Comparison of ENCODE assay signal across 9 mouse cellular contexts in the genomic region with DNA sequence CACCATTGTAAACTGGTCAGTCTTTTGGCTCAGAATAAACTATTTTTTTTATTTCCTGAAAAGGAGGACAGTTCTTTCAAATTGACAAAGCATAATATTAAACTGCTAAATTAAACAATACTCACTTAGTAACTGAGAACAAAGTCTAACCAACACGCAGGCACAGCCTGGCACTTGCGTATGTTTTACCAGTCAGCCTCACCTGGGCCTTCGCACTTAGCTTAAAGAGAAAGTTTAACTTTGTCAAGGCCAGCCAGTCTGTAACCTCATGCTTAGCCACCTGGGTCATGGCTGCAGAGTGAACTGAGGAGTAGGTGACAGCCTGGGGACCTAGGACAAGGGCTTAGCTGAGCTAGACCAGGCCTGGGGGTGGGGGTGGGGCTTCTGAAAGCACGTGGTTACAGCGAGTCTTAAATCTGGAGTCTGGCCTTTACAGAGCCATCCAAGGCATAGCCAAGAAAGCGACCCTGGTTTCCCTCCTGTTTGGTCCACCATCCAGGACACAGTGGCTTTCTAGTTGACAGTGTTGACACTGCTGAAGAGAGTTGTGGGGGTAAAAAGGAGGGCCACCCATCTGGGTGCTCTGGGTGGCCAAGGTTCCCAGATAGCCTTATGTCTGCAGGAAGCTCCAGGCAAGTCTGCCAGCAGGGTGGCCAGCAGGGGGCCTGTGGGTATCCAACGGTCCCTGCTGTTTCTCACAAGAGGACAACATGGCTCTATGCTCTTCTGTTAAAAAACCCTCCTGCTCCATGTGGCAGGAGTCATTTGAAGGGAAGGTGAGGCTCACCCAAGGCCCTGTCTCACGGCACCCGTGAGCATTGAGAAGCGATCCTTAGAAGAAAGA. TPM values are rescaled to one million over a fixed set of nuclear protein-coding genes. Genes with fewer than 3 reads are reported as not detected.
DNase-seq lines count a peak whose midpoint lies in the region; ATAC-seq lines count a peak whose summit lies in the region.
"Had no signal": no experiment of that assay in that cellular context is flagged by ENCODE, and none has a peak within 500 bp of the region (broad histone marks: within the 10 kb centered on the region; RNA-seq: fewer than 3 reads in every experiment).

No protein-coding gene starts in this region.

- no peaks in the 10 kb centered on the region for H3K9me3 ChIP-seq in limb, embryonic 13.5 days

- no peaks in the 10 kb centered on the region for H3K36me3 ChIP-seq in limb, embryonic 13.5 days

- intact Hi-C loops in left cerebral cortex, postnatal 36 days (cut with DNase I): no loop called here
- intact Hi-C loops in heart, postnatal 25 days (cut with DNase I): no loop called here

- WGBS in limb, embryonic 13.5 days: 65% methylated on average over 10 of the region's 10 CpGs

- no peak overlapping the region for H3K4me3 ChIP-seq in limb, embryonic 13.5 days

- no peak overlapping the region for H3K27ac ChIP-seq in limb, embryonic 13.5 days

- peaks cover 17% of the 10 kb centered on the region for H3K4me1 ChIP-seq in limb, embryonic 13.5 days

- ATAC-seq in limb, embryonic 13.5 days (ENCODE audit: low FRiP score, low read depth): peak; percentile 32; the same call in 1 of the 2 replicates

- no peak overlapping the region for H3K4me2 ChIP-seq in limb, embryonic 13.5 days (replicated peaks)

- DNase-seq in left cerebral cortex, adult 18-20 months (ENCODE audit: low spot score in 2 of 2): peak; percentile 5 to 13
- DNase-seq in left cerebral cortex, postnatal 36 days (ENCODE audit: low spot score in 2 of 2): no peak
- DNase-seq in ZHBTc4 (ENCODE audit: low read depth, low spot score): peak; percentile 58
- DNase-seq in cerebellum, postnatal 10 days: peak; percentile 37 to 62
- DNase-seq in natural killer cell, adult 2 months (ENCODE audit: low spot score in 2 of 2): no peak
- no peak for DNase-seq in right cerebral cortex, adult 18-20 months
- DNase-seq in heart, postnatal 25 days (ENCODE audit: low spot score): no peak

- no peak overlapping the region for H3K9ac ChIP-seq in limb, embryonic 13.5 days

- no peaks in the 10 kb centered on the region for H3K27me3 ChIP-seq in limb, embryonic 13.5 days

RNA-seq across cellular contexts. Expression of gene Spdye4c, which starts 24.5 kb away (rescaled TPM):
- not detected for total RNA-seq in left cerebral cortex, adult 18-20 months (2021)
- total RNA-seq in left cerebral cortex, postnatal 36 days (2021): not detected
- not detected in 2 replicates for polyA plus RNA-seq in limb, embryonic 13.5 days (2015; fragmentation: Nextera tagmentation; extraction: Ambion mirVana)
- not detected for total RNA-seq in heart, postnatal 25 days (2021)
- polyA plus RNA-seq: large intestine, adult 2 months had no signal

Comparison
In these comparisons a context has a peak if more than half of its experiments do, and no peak if none do; other contexts are left out.
1. DNase-seq: peak in left cerebral cortex, adult 18-20 months (2 of 2), ZHBTc4 (single experiment) and cerebellum, postnatal 10 days (2 of 2); none in left cerebral cortex, postnatal 36 days (0 of 2), natural killer cell, adult 2 months (0 of 2), right cerebral cortex, adult 18-20 months (single experiment) and heart, postnatal 25 days (single experiment).